ENCODE assay signal across 7 mouse cellular contexts in genomic region chr3:86224314-86224563, GRCm38 (mm10). TPM values are rescaled to one million over a fixed set of nuclear protein-coding genes. Genes with fewer than 3 reads are reported as not detected.
DNase-seq lines count a peak whose midpoint lies in the region; ATAC-seq lines count a peak whose summit lies in the region.

No protein-coding gene starts in this region.

- H3K36me3 ChIP-seq in neural tube, embryonic 11.5 days (ENCODE audit: control insufficient read depth, insufficient read depth, low read length): no peaks in the 10 kb centered on the region
- H3K36me3 ChIP-seq in forebrain, embryonic 11.5 days (ENCODE audit: control insufficient read depth, insufficient read depth, low read length): no peaks in the 10 kb centered on the region
- H3K36me3 ChIP-seq in limb, embryonic 13.5 days: 0 out of 2 replicates have a peak, but pooled peaks cover 4% of the 10 kb centered on the region
- H3K36me3 ChIP-seq in stomach, embryonic 15.5 days: no peaks in the 10 kb centered on the region

- no peak for ATAC-seq in neural tube, embryonic 11.5 days (ENCODE audit: insufficient read depth, low FRiP score, low TSS enrichment)
- ATAC-seq in forebrain, embryonic 11.5 days (replicated peaks; ENCODE audit: low FRiP score): no peak; the same call in 1 of the 2 replicates
- peak; percentile 80; the same call in 1 of the 2 replicates for ATAC-seq in limb, embryonic 13.5 days (ENCODE audit: low FRiP score, low read depth)
- ATAC-seq in stomach, embryonic 15.5 days (ENCODE audit: insufficient read depth, low FRiP score, low read depth): no peak

- H3K27ac ChIP-seq in neural tube, embryonic 11.5 days (ENCODE audit: low read depth, low read length): peak overlapping the region; percentile 73
- peak overlapping the region; percentile 71 for H3K27ac ChIP-seq in forebrain, embryonic 11.5 days (ENCODE audit: low read depth, low read length)
- H3K27ac ChIP-seq in limb, embryonic 13.5 days: peak overlapping the region; percentile 86
- H3K27ac ChIP-seq in stomach, embryonic 15.5 days: peak overlapping the region; percentile 95

- peak overlapping the region; percentile 86 for H3K9ac ChIP-seq in neural tube, embryonic 11.5 days (ENCODE audit: low read length)
- H3K9ac ChIP-seq in forebrain, embryonic 11.5 days (ENCODE audit: low read length): peak overlapping the region; percentile 90
- peak overlapping the region; percentile 87 for H3K9ac ChIP-seq in limb, embryonic 13.5 days
- H3K9ac ChIP-seq in stomach, embryonic 15.5 days: peak overlapping the region; percentile 86

- WGBS in neural tube, embryonic 11.5 days: 0% methylated on average over 24 of the region's 28 CpGs
- WGBS in forebrain, embryonic 11.5 days: 0% methylated on average over 25 of the region's 28 CpGs
- WGBS in limb, embryonic 13.5 days: under 1% methylated on average over 28 of the region's 28 CpGs
- under 1% methylated on average over 27 of the region's 28 CpGs for WGBS in stomach, embryonic 15.5 days

- H3K4me1 ChIP-seq in neural tube, embryonic 11.5 days (ENCODE audit: control insufficient read depth, insufficient read depth, low read length): 0 out of 2 replicates have a peak, but pooled peaks cover 3% of the 10 kb centered on the region
- H3K4me1 ChIP-seq in forebrain, embryonic 11.5 days (replicated peaks; ENCODE audit: control insufficient read depth, insufficient read depth, low read length): no peaks in the 10 kb centered on the region; the same call in 1 of the 2 replicates
- peaks cover 5% of the 10 kb centered on the region; the same call in 1 of the 2 replicates for H3K4me1 ChIP-seq in limb, embryonic 13.5 days
- 0 out of 2 replicates have a peak, but pooled peaks cover 2% of the 10 kb centered on the region for H3K4me1 ChIP-seq in stomach, embryonic 15.5 days

- H3K9me3 ChIP-seq in neural tube, embryonic 11.5 days (ENCODE audit: control insufficient read depth, low read length): no peaks in the 10 kb centered on the region
- H3K9me3 ChIP-seq in forebrain, embryonic 11.5 days (ENCODE audit: control insufficient read depth, low read length): no peaks in the 10 kb centered on the region
- H3K9me3 ChIP-seq in limb, embryonic 13.5 days: no peaks in the 10 kb centered on the region
- no peaks in the 10 kb centered on the region for H3K9me3 ChIP-seq in stomach, embryonic 15.5 days

- peak overlapping the region; percentile 60 for H3K4me2 ChIP-seq in neural tube, embryonic 11.5 days (ENCODE audit: low read depth)
- H3K4me2 ChIP-seq in forebrain, embryonic 11.5 days (ENCODE audit: low read depth, low read length, severe bottlenecking): peak overlapping the region; percentile 88
- peak overlapping the region; percentile 89 for H3K4me2 ChIP-seq in limb, embryonic 13.5 days (replicated peaks)
- H3K4me2 ChIP-seq in stomach, embryonic 15.5 days: peak overlapping the region; percentile 81

- H3K27me3 ChIP-seq in neural tube, embryonic 11.5 days (ENCODE audit: control insufficient read depth, insufficient read depth, low read length): no peaks in the 10 kb centered on the region
- no peaks in the 10 kb centered on the region; the same call in 1 of the 2 replicates for H3K27me3 ChIP-seq in forebrain, embryonic 11.5 days (ENCODE audit: control insufficient read depth, insufficient read depth, low read length)
- no peaks in the 10 kb centered on the region for H3K27me3 ChIP-seq in limb, embryonic 13.5 days
- H3K27me3 ChIP-seq in stomach, embryonic 15.5 days (replicated peaks): no peaks in the 10 kb centered on the region

- no peak for DNase-seq in neural tube, embryonic 11.5 days (ENCODE audit: low spot score)
- no peak for DNase-seq in neural tube, embryonic 10.5 days (ENCODE audit: extremely low spot score, low spot score)
- no peak for DNase-seq in forebrain, embryonic 11.5 days (ENCODE audit: low spot score)
- no peak for DNase-seq in adipocyte (ENCODE audit: low spot score)
- DNase-seq in left cerebral cortex, adult 8-10 months (ENCODE audit: low spot score in 2 of 2): no peak

- peak overlapping the region; percentile 89 for H3K4me3 ChIP-seq in neural tube, embryonic 11.5 days (ENCODE audit: low read depth, low read length)
- peak overlapping the region; percentile 86 for H3K4me3 ChIP-seq in forebrain, embryonic 11.5 days (ENCODE audit: low read depth, low read length)
- H3K4me3 ChIP-seq in limb, embryonic 13.5 days: peak overlapping the region; percentile 91
- H3K4me3 ChIP-seq in stomach, embryonic 15.5 days (replicated peaks): peak overlapping the region; percentile 92

RNA-seq across cellular contexts. Expression of gene Lrba, which starts 0.2 kb away (rescaled TPM):
- polyA plus RNA-seq in neural tube, embryonic 11.5 days (2014; fragmentation: Nextera tagmentation; extraction: Ambion mirVana): 4.5 and 5.7 TPM in 2 replicates
- 4.1 and 4.3 TPM in 2 replicates for polyA plus RNA-seq in forebrain, embryonic 11.5 days (2014; fragmentation: Nextera tagmentation; extraction: Ambion mirVana)
- polyA plus RNA-seq in limb, embryonic 13.5 days (2015; fragmentation: Nextera tagmentation; extraction: Ambion mirVana): 6.4 and 7.7 TPM in 2 replicates
- 4.5 and 4.6 TPM in 2 replicates for polyA plus RNA-seq in stomach, embryonic 15.5 days (2015; fragmentation: Nextera tagmentation; extraction: Ambion mirVana)
- total RNA-seq in left cerebral cortex, adult 8-10 months (2022): 10 to 100 TPM; 29.9 to 39.7 (median 34.5) TPM
